Mouse (Mus musculus) lung, adult 2 months (tissue): ENCODE data around the gene Gjb4. TPM values are rescaled to one million over a fixed set of nuclear protein-coding genes. Genes with fewer than 3 reads are reported as not detected.

ENCODE experiments used
- DNase-seq: peaks from one replicate; pipeline ENCODE4 v3.0.0; 2022
- H3K4me1 ChIP-seq: fragments of 200-500 bp; 2 replicates; pipeline ENCODE4 v1.6.1; 2011; ENCODE audit warnings: low read length; ENCODE audit not compliant: control insufficient read depth, insufficient read depth
- H3K4me3 ChIP-seq: fragments of 200-500 bp; replicated peaks from 2 replicates; pipeline ENCODE3; 2011; ENCODE audit warnings: low read depth, mild to moderate bottlenecking, control low read depth, low read length; ENCODE audit errors: extremely low read depth
- CTCF ChIP-seq: fragments of 200-500 bp; IDR thresholded peaks from 2 replicates; pipeline ENCODE4 v1.5.1; 2011; ENCODE audit warnings: mild to moderate bottlenecking, low read length, control low read depth; ENCODE audit not compliant: insufficient read depth
- POLR2A ChIP-seq: fragments of 200-500 bp; IDR thresholded peaks from 2 replicates; pipeline ENCODE4 v1.6.1; 2011; ENCODE audit warnings: low read depth, mild to moderate bottlenecking, control low read depth, low read length, borderline replicate concordance; ENCODE audit errors: extremely low read depth
- WGBS: fragments of 180-500 bp; shearing (Covaris S2); methylation state at CpG from one replicate; pipeline ENCODE4 v1.1.7; 2018; 5-methylcytosine and 5-hydroxymethylcytosine counted together
- polyA plus RNA-seq: library from polyadenylated mRNA; depleted of rRNA; stranded (reverse); fragments of >200 nt; gene quantifications from 2 replicates; pipeline ENCODE4 v1.2.3, GENCODE M21; 2012

Gene Gjb4
- polyA plus RNA-seq, 1 experiment, result 3.7 TPM

GRCm38 (mm10) chr4:127373491-127373890 is 19.6 kb upstream of the Gjb4 start:
- no peak for TF ChIP-seq POLR2A
- TF ChIP-seq CTCF, result no peak
- H3K4me3 ChIP-seq, result no peak overlapping the region
- 36% methylated on average over 8 of the region's 8 CpGs for WGBS
- no peak for DNase-seq
- H3K4me1 ChIP-seq, result no peaks in the 10 kb centered on the region

- Histone ChIP-seq H3K4me1 (no peaks in the 10 kb centered on the region), H3K4me3 (no peak overlapping the region)
- TF ChIP-seq CTCF (no peak), POLR2A (no peak)
- WGBS, result 44% methylated on average over 5 of the region's 5 CpGs
- no peak for DNase-seq
Measured at GRCm38 (mm10) chr4:127371546-127371945, 17.7 kb upstream of the Gjb4 start.

- WGBS, result 48% methylated on average over 2 of the region's 2 CpGs
- H3K4me3 ChIP-seq, result no peak overlapping the region
- TF ChIP-seq POLR2A (no peak), CTCF (0 out of 2 replicates have a peak, but pooled peaks have one; percentile 3)
- no peak for DNase-seq
- H3K4me1 ChIP-seq, result no peaks in the 10 kb centered on the region
Measured at GRCm38 (mm10) chr4:127370447-127370846, 16.6 kb upstream of the Gjb4 start.

- WGBS, result 29% methylated on average over 13 of the region's 13 CpGs
- TF ChIP-seq CTCF, result peak; percentile 93
- TF ChIP-seq POLR2A, result no peak
- no peaks in the 10 kb centered on the region for H3K4me1 ChIP-seq
- DNase-seq, result peak; percentile 67
- H3K4me3 ChIP-seq, result no peak overlapping the region
Measured at GRCm38 (mm10) chr4:127368379-127368973, 14.6 kb upstream of the Gjb4 start.

GRCm38 (mm10) chr4:127365834-127366233 is 12.0 kb upstream of the Gjb4 start:
- WGBS, result 35% methylated on average over 4 of the region's 4 CpGs
- H3K4me3 ChIP-seq, result no peak overlapping the region
- no peak for DNase-seq
- TF ChIP-seq POLR2A, result no peak
- no peaks in the 10 kb centered on the region for H3K4me1 ChIP-seq

GRCm38 (mm10) chr4:127365433-127365832 is 11.6 kb upstream of the Gjb4 start:
- TF ChIP-seq CTCF, result no peak
- TF ChIP-seq POLR2A, result no peak
- no peak for DNase-seq
- Histone ChIP-seq H3K4me3 (no peak overlapping the region), H3K4me1 (no peaks in the 10 kb centered on the region)
- 37% methylated on average over 5 of the region's 5 CpGs for WGBS

- TF ChIP-seq CTCF, result no peak
- TF ChIP-seq POLR2A, result no peak
- Histone ChIP-seq H3K4me3 (no peak overlapping the region), H3K4me1 (no peaks in the 10 kb centered on the region)
- WGBS, result 64% methylated on average over 6 of the region's 6 CpGs
- no peak for DNase-seq
Measured at GRCm38 (mm10) chr4:127364431-127364830, 10.6 kb upstream of the Gjb4 start.

GRCm38 (mm10) chr4:127363331-127363730 is 9.4 kb upstream of the Gjb4 start:
- Histone ChIP-seq H3K4me3 (no peak overlapping the region), H3K4me1 (no peaks in the 10 kb centered on the region)
- TF ChIP-seq CTCF (peak; percentile 38; the same call in 1 of the 2 replicates), POLR2A (no peak)
- DNase-seq, result no peak
- WGBS, result 58% methylated on average over 4 of the region's 4 CpGs

- no peak for DNase-seq
- WGBS, result 44% methylated on average over 3 of the region's 3 CpGs
- TF ChIP-seq POLR2A (no peak), CTCF (no peak)
Measured at GRCm38 (mm10) chr4:127362520-127362919, 8.6 kb upstream of the Gjb4 start.

GRCm38 (mm10) chr4:127358018-127358417 is 4.1 kb upstream of the Gjb4 start, which contains the start of gene Gjb5:
Gene Gjb5 (minus strand): TSS chr4:127358181.
- DNase-seq, result no peak
- no peaks in the 10 kb centered on the region for H3K4me1 ChIP-seq
- TF ChIP-seq POLR2A (no peak), CTCF (no peak)
- 33% methylated on average over 5 of the region's 5 CpGs for WGBS
- H3K4me3 ChIP-seq, result no peak within 1 kb of the TSS

More at GRCm38 (mm10) chr4:127362520-127362919, 8.6 kb upstream of the Gjb4 start:
- no peaks in the 10 kb centered on the region for H3K4me1 ChIP-seq
- no peak overlapping the region for H3K4me3 ChIP-seq
